Mouse (Mus musculus): ENCODE data around the gene Pde1c. TPM values are rescaled to one million over a fixed set of nuclear protein-coding genes. Genes with fewer than 3 reads are reported as not detected.
"Not testable (repeated sequence)": the region's sequence is repeated elsewhere in the genome, so short reads cannot be mapped to it uniquely, and the experiment has no call there.

Gene Pde1c
- polyA plus RNA-seq (2012; rRNA removed): 2.4 and 3.1 TPM in 2 replicates

GRCm38 (mm10) chr6:56568470-56569372 is at the start of gene Pde1c:
Gene Pde1c, minus strand, starts transcription at chr6:56569103.
- peak within 1 kb of the TSS; percentile 59 for H3K4me3 ChIP-seq (ENCODE audit: insufficient read depth, low read length)
- no peak for TF ChIP-seq CTCF (IDR thresholded peaks at IDR 0.05; ENCODE audit: extremely low read depth, insufficient read depth, low read length)
- TF ChIP-seq POLR2A (IDR thresholded peaks at IDR 0.05; ENCODE audit: extremely low read depth, insufficient read depth, low read length): no peak
- no peaks in the 10 kb centered on the region for H3K4me1 ChIP-seq (ENCODE audit: control insufficient read depth, insufficient read depth, low read length)
- no peak within 1 kb of the TSS for H3K27ac ChIP-seq (ENCODE audit: insufficient read depth, low read length)

DNA sequence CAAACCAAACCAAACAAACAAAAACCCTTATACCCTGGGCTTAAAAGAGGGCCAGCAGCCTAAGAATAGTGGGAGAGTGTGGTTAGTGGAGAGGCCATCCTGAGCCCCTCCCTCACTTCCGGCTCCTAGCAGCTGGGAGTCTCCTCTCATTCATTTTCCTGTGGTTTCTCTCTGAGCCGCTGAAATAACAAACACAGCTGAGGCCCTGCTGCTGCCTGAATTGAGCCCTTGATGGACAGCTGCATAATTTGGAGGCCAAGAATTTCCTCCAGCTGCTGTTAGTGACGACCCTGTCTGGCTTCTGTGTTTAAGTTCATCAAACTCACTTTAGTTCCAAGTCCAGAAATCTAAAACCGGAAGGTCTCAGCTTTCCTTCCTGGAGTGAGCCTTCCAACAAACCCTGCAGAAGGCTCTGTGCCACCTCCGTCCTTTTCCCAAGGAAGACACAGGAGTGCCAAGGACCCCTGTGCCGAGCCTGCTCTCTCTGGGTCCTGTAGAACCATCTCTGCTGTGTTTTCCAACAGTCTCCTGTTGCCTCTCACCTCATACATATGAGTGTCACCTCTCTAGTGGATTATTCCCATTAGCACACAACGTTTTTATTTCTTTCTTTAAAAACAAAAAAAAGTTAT is 48.2 kb upstream of the Pde1c start:
- Histone ChIP-seq H3K4me1 (ENCODE audit: control insufficient read depth, insufficient read depth, low read length) (no peaks in the 10 kb centered on the region), H3K27ac (ENCODE audit: insufficient read depth, low read length) (no peak overlapping the region), H3K4me3 (ENCODE audit: insufficient read depth, low read length) (no peak overlapping the region)
- TF ChIP-seq CTCF (IDR thresholded peaks at IDR 0.05; ENCODE audit: extremely low read depth, insufficient read depth, low read length) (no peak), POLR2A (IDR thresholded peaks at IDR 0.05; ENCODE audit: extremely low read depth, insufficient read depth, low read length) (no peak)

- Histone ChIP-seq H3K4me3 (ENCODE audit: insufficient read depth, low read length) (no peak overlapping the region), H3K4me1 (ENCODE audit: control insufficient read depth, insufficient read depth, low read length) (no peaks in the 10 kb centered on the region), H3K27ac (ENCODE audit: insufficient read depth, low read length) (no peak overlapping the region)
- TF ChIP-seq CTCF (IDR thresholded peaks at IDR 0.05; ENCODE audit: extremely low read depth, insufficient read depth, low read length): no peak
- no peak for TF ChIP-seq POLR2A (IDR thresholded peaks at IDR 0.05; ENCODE audit: extremely low read depth, insufficient read depth, low read length)
Observed at GRCm38 (mm10) chr6:56616228-56616981, 47.5 kb upstream of the Pde1c start.

DNA sequence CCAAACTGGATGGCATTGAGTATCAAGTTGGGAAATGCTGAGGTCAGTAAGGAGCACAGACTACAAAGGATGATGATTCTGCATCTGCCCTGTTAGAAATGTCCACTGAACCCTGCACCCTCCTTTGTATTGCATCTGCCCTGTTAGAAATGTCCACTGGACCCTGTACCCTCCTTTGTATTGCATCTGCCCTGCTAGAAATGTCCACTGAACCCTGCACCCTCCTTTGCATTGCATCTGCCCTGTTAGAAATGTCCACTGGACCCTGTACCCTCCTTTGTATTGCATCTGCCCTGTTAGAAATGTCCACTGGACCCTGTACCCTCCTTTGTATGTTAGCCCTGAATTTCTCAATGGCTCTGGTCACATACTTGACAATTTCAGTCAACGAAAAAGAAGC is 40.6 kb upstream of the Pde1c start:
- H3K4me3 ChIP-seq (ENCODE audit: insufficient read depth, low read length); H3K4me1 ChIP-seq (ENCODE audit: control insufficient read depth, insufficient read depth, low read length); H3K27ac ChIP-seq (ENCODE audit: insufficient read depth, low read length): not testable (repeated sequence)

- Histone ChIP-seq H3K4me3 (ENCODE audit: insufficient read depth, low read length) (no peak overlapping the region), H3K4me1 (ENCODE audit: control insufficient read depth, insufficient read depth, low read length) (no peaks in the 10 kb centered on the region), H3K27ac (ENCODE audit: insufficient read depth, low read length) (no peak overlapping the region)
- TF ChIP-seq CTCF (IDR thresholded peaks at IDR 0.05; ENCODE audit: extremely low read depth, insufficient read depth, low read length): peak; percentile 84
- no peak for TF ChIP-seq POLR2A (IDR thresholded peaks at IDR 0.05; ENCODE audit: extremely low read depth, insufficient read depth, low read length)
Observed at GRCm38 (mm10) chr6:56608277-56608676, 39.4 kb upstream of the Pde1c start.

DNA sequence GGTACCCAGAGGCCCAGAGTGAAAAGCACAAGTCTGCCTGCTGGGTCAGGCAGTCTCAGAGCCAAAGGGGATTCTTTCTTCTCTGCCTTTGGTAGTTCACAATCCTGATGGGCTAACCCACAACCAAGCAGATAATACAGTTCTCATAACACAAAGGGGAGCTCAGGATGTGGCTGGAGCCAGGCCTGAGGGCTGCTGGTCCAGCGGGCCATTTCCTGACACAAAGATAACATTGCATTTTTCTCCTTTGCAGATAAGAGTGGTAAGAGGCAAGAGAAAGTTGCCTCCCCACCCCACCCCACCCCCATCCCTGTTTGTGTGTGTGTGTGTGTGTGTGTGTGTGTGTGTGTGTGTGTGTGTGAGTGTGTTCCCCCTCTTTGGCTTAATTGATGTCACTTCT is 10.7 kb upstream of the Pde1c start:
- Histone ChIP-seq H3K4me1 (ENCODE audit: control insufficient read depth, insufficient read depth, low read length) (no peaks in the 10 kb centered on the region), H3K4me3 (ENCODE audit: insufficient read depth, low read length) (no peak overlapping the region), H3K27ac (ENCODE audit: insufficient read depth, low read length) (no peak overlapping the region)
- TF ChIP-seq CTCF (IDR thresholded peaks at IDR 0.05; ENCODE audit: extremely low read depth, insufficient read depth, low read length) (no peak), POLR2A (IDR thresholded peaks at IDR 0.05; ENCODE audit: extremely low read depth, insufficient read depth, low read length) (no peak)

DNA sequence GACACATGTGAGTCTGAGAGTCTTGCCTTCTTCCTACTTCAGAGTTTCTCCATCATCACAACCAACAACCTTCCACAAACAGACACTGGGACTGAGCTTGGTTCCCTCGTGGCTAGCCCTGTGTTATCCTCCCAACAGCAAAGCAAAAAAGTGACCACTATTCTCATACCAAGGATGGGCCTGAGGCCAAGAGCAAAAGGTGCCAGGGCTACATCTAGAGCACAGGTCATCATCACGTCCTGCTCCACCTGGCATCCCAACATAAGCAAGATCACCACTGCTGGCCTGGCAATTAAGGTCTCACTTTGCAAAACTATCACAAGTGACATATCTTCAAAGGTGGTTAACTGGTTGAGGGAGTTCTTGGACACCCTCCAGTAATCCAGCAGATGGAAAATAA is 8.0 kb downstream of the Pde1c start:
- Histone ChIP-seq H3K4me3 (ENCODE audit: insufficient read depth, low read length) (no peak overlapping the region), H3K27ac (ENCODE audit: insufficient read depth, low read length) (no peak overlapping the region), H3K4me1 (ENCODE audit: control insufficient read depth, insufficient read depth, low read length) (no peaks in the 10 kb centered on the region)
- TF ChIP-seq CTCF (IDR thresholded peaks at IDR 0.05; ENCODE audit: extremely low read depth, insufficient read depth, low read length) (no peak), POLR2A (IDR thresholded peaks at IDR 0.05; ENCODE audit: extremely low read depth, insufficient read depth, low read length) (no peak)

GRCm38 (mm10) chr6:56560474-56560888 is 8.4 kb downstream of the Pde1c start:
- Histone ChIP-seq H3K4me3 (ENCODE audit: insufficient read depth, low read length) (no peak overlapping the region), H3K27ac (ENCODE audit: insufficient read depth, low read length) (no peak overlapping the region), H3K4me1 (ENCODE audit: control insufficient read depth, insufficient read depth, low read length) (no peaks in the 10 kb centered on the region)
- TF ChIP-seq POLR2A (IDR thresholded peaks at IDR 0.05; ENCODE audit: extremely low read depth, insufficient read depth, low read length) (no peak), CTCF (IDR thresholded peaks at IDR 0.05; ENCODE audit: extremely low read depth, insufficient read depth, low read length) (no peak)

DNA sequence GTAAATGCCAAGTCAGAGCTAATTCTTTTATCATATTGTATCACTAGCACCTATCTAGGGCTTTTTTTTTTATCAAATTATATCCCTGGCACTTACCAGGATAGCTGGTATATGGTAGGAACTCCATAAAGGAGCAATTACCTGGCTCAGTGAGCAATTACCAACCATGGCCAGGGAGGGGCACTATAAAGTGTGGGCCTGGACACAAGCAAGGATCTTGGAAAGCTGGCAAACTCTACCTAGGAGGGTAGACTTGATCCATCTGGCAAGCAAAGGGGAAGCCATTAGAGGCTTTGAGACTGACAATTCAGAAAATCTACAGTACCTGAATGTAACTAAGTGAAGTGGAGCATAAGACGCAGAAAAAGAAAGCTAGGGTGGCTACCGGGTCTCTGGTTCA is 10.2 kb downstream of the Pde1c start:
- Histone ChIP-seq H3K27ac (ENCODE audit: insufficient read depth, low read length) (no peak overlapping the region), H3K4me3 (ENCODE audit: insufficient read depth, low read length) (no peak overlapping the region), H3K4me1 (ENCODE audit: control insufficient read depth, insufficient read depth, low read length) (no peaks in the 10 kb centered on the region)
- TF ChIP-seq POLR2A (IDR thresholded peaks at IDR 0.05; ENCODE audit: extremely low read depth, insufficient read depth, low read length) (no peak), CTCF (IDR thresholded peaks at IDR 0.05; ENCODE audit: extremely low read depth, insufficient read depth, low read length) (no peak)

All from cortical plate, adult 2 months (tissue).